Mouse (Mus musculus) heart, postnatal 36 days (tissue): Measurements from ENCODE around the gene Cenpe. TPM values are rescaled to one million over a fixed set of nuclear protein-coding genes. Genes with fewer than 3 reads are reported as not detected.

ENCODE experiments used
- DNase-seq, 2 experiments: peaks; one replicate each; pipeline ENCODE4 v3.0.0; 2021 to 2022
- intact Hi-C: fragments of 180-260 bp; cut with DNase I; formaldehyde crosslinking; loops from one replicate; pipeline ENCODE4 v1.15.1; 2025
- total RNA-seq, 2 experiments: library from RNA; stranded (reverse); gene quantifications; 2 replicates each; pipeline ENCODE4 v1.2.3; 2021

Gene Cenpe
- total RNA-seq, 2 experiments from 2014 or later = 0.76 to 0.94 TPM

GRCm38 (mm10) chr3:135280160-135280559, 67.8 kb downstream of the Cenpe start:
- intact Hi-C loops = loop anchor here (2.0 to 5.0 kb wide), 3 partner anchors 122 to 451 kb away; no protein-coding TSS in a partner anchor

GRCm38 (mm10) chr3:135280669-135281415, 68.5 kb downstream of the Cenpe start, which contains the start of gene Bdh2:
Gene Bdh2, plus strand, starts transcription at chr3:135281221.
- intact Hi-C loops = loop anchor here (2.0 to 5.0 kb wide), 3 partner anchors 121 to 450 kb away; no protein-coding TSS in a partner anchor

More at GRCm38 (mm10) chr3:135280160-135280559, 67.8 kb downstream of the Cenpe start:
- no peak for DNase-seq

GRCm38 (mm10) chr3:135281701-135282100, 69.4 kb downstream of the Cenpe start:
- intact Hi-C loops = loop anchor here (2.0 to 5.0 kb wide), 3 partner anchors 121 to 449 kb away; no protein-coding TSS in a partner anchor
- DNase-seq = no peak

More at GRCm38 (mm10) chr3:135280669-135281415, 68.5 kb downstream of the Cenpe start, which contains the start of gene Bdh2:
- peak; percentile 75 to 77 for DNase-seq

GRCm38 (mm10) chr3:135285256-135285655, 72.9 kb downstream of the Cenpe start:
- DNase-seq = no peak
- intact Hi-C loops = no loop called here

GRCm38 (mm10) chr3:135285807-135286206, 73.5 kb downstream of the Cenpe start:
- no peak for DNase-seq
- intact Hi-C loops = no loop called here

GRCm38 (mm10) chr3:135288138-135288750, 75.9 kb downstream of the Cenpe start:
- intact Hi-C loops = no loop called here

GRCm38 (mm10) chr3:135289148-135289547, 76.8 kb downstream of the Cenpe start:
- intact Hi-C loops = no loop called here
- DNase-seq = no peak

More at GRCm38 (mm10) chr3:135288138-135288750, 75.9 kb downstream of the Cenpe start:
- DNase-seq = no peak

- intact Hi-C loops = loop anchor here (2.0 to 5.0 kb wide), 3 partner anchors 247 to 440 kb away; no protein-coding TSS in a partner anchor
- DNase-seq = peak; percentile 41 to 44
These were observed 78.0 kb downstream of the Cenpe start for GRCm38 (mm10) chr3:135290249-135290894.

GRCm38 (mm10) chr3:135293703-135294102, 81.4 kb downstream of the Cenpe start:
- intact Hi-C loops = loop anchor here (5.0 kb wide), 2 partner anchors 244 to 289 kb away; no protein-coding TSS in a partner anchor
- DNase-seq = peak; percentile 23 to 37

GRCm38 (mm10) chr3:135295559-135295958, 83.2 kb downstream of the Cenpe start:
- intact Hi-C loops = no loop called here
- DNase-seq = no peak

- no peak for DNase-seq
These were observed 86.2 kb downstream of the Cenpe start for GRCm38 (mm10) chr3:135298560-135298959.

GRCm38 (mm10) chr3:135300081-135300480, 87.7 kb downstream of the Cenpe start:
- DNase-seq = no peak
- intact Hi-C loops = no loop called here

More at GRCm38 (mm10) chr3:135298560-135298959, 86.2 kb downstream of the Cenpe start:
- intact Hi-C loops = no loop called here

GRCm38 (mm10) chr3:135304060-135304459, 91.7 kb downstream of the Cenpe start:
- DNase-seq = no peak
- intact Hi-C loops = no loop called here

GRCm38 (mm10) chr3:135304566-135304965, 92.2 kb downstream of the Cenpe start:
- DNase-seq = no peak
- intact Hi-C loops = no loop called here

- no peak for DNase-seq
- intact Hi-C loops = loop anchor here (5.0 kb wide), 1 partner anchor 90 kb away; no protein-coding TSS in a partner anchor
These were observed 95.3 kb downstream of the Cenpe start, which contains the start of gene Slc9b2 for GRCm38 (mm10) chr3:135307411-135308259. Gene Slc9b2, plus strand, starts transcription at chr3:135307700.

- intact Hi-C loops = no loop called here
- no peak for DNase-seq
These were observed 100.7 kb downstream of the Cenpe start for GRCm38 (mm10) chr3:135312916-135313491.

- intact Hi-C loops = no loop called here
- no peak for DNase-seq
These were observed 101.4 kb downstream of the Cenpe start for GRCm38 (mm10) chr3:135313727-135314126.

GRCm38 (mm10) chr3:135314811-135315210, 102.5 kb downstream of the Cenpe start:
- intact Hi-C loops = no loop called here
- no peak for DNase-seq

- intact Hi-C loops = no loop called here
These were observed 103.5 kb downstream of the Cenpe start for GRCm38 (mm10) chr3:135315720-135316425.

More at GRCm38 (mm10) chr3:135315720-135316425, 103.5 kb downstream of the Cenpe start:
- DNase-seq = no peak
